Mouse (Mus musculus): ENCODE measurements around the gene Dusp2.
A peak's percentile ranks its signal among the peaks of the same experiment; 100 is the strongest.
"Not testable (repeated sequence)": the region's sequence is repeated elsewhere in the genome, so short reads cannot be mapped to it uniquely, and the experiment has no call there.

Gene Dusp2

DNA sequence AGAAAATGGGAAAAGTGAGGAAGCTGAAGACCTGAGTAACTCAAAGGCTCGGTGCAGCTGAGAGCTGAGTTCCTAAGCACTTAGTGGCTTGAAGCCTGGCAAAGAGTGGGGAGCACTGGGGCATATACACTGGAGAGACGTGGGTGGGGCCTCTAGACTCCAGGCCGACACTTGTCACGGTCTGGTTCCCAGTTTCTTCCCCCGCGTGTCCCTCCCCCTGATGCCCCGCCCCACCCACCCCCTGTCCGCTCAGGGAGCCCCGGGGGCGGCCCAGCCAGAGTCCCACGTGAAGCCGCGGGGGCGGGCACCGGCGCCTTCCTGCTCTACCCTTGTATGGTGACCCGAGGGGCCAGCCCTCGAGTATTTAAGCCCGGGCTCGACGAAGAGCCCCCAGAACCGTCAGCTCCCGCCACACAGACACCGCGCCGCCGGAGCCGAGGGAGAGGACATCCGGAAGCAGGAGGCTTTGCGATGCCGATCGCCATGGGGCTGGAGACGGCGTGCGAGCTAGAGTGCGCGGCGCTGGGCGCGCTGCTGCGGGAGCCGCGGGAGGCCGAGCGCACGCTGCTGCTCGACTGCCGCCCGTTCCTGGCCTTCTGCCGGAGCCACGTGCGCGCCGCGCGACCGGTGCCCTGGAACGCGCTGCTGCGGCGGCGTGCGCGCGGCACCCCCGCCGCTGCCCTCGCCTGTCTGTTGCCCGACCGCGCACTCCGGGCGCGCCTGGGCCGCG lies at the start of gene Dusp2:
Gene Dusp2, plus strand, starts transcription at position 393 of the 730 bp plus-strand sequence.
- DNase-seq, result peak; percentile 71 to 75

DNA sequence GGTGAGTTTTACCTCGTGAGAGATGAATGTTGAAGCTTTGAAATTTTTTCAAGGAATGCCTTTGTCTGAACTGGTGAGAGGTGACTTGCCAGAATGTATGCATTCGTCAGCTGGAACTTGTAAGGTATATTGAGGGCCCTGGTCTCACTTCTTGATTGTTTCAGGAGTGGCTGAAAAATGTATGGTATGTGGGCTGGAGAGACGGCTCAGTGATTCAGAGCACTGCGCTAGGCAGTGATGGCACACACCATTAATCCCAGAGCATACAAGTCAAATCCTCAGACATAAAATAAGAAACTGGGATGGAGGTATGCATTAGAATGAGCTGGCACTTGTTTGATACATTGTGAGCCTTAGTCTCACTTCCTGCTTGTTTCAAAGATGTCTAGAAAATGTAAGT lies 43.7 kb upstream of the Dusp2 start:
- DNase-seq, result no peak

DNA sequence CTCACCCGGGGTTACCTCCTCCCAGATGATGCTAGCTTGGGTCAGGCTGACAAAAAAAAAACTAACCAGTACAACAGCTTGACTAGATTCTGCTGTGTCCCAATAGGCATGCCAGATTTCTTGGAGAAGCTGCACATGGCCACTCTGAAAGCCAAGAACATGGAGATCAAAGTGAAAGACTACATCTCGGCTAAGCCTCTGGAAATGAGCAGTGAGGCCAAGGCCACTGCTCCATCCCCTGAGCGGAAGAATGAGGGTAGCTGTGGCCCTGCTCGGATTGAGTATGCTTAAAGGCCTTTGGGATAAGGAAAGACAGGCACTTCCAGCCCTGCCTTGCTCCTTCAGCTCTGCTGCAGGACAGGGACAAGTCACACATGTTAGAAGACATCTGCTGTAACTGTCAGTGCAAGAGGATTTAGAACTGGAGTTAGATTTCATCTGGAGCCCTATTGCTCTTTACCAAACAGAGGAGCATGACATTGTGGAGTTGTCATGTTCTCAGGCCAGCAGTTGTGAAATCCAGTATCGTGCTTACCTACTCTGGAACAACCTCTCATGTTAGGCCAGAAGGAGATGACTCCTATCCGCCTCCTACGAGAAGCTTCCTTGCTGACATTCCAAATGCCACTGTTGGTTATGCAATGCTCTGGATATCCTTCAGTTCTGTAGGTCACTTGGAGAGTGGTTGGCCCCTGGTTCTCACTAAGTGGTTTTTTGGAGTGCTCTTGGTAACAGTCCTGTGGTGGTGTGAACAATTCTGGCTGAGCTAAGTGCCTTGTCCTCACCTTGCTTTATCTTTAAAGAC lies 38.8 kb upstream of the Dusp2 start:
- DNase-seq, result no peak

- no peak for DNase-seq
These were observed 37.9 kb upstream of the Dusp2 start for GRCm38 (mm10) chr2:127298056-127298455.

DNA sequence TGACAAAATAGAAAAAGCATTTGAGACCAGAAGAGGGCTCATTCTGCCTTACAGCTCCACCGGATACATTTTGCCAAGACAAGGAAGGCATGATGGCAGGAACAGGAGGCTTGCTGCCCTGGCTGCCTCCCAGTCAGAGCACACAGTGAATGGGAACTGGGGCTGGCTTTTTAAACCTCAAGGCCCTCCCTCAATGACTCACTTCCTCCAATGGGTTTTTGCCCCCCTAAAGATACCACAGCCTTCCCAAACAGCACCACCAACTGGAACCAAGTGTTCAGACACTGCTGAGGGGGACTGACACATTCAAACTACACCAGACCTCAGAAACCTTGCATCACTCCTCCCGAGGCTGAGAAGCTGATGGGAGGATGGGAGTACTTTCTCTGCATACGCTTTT lies 35.3 kb upstream of the Dusp2 start:
- DNase-seq, result no peak

- no peak for DNase-seq
These were observed 34.1 kb upstream of the Dusp2 start for GRCm38 (mm10) chr2:127301883-127302282.

DNA sequence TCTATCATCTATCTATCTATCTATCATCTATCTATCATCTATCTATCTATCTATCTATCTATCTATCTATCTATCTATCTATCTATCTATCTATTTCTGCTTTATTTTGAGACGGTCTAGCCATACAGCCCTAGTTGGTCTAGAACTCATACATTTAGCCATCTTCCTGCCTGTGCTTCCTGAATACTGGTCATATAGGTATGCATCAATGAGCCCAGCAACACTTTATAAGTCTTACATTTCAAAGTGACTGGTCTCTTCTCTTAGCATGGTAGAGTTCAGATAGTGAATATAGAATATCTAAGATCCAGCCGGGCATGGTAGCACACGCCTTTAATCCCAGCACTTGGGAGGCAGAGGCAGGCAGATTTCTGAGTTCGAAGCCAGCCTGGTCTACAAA lies 31.8 kb upstream of the Dusp2 start:
- not testable (repeated sequence) for DNase-seq

DNA sequence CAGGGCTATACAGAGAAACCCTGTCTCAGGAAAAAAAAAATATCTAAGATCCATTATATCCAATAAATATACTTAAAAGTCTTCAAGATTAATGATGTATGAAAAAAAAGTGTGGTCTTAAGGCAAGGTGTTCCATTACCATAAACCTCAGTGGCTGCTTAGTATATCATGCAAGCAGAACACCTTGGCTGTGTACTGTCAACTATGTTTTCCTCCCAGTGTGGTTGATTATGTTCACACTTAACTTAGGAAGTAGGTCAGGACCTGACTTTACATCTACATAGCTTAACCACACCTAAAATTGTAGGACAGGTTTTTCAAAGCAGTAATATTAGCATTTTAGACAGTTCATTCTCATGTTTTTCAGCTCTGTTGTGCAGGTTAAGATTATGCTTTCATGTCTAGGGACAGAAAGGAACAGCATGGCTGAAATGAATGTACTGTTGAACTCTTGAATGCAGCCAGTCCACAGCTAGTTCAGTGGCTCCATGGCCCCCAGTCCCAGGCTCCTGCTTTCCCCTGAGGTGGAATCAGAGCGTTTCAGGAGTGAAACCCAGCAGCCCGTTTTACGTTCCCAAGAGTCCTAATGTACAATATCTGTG lies 31.2 kb upstream of the Dusp2 start:
- DNase-seq, result no peak

DNA sequence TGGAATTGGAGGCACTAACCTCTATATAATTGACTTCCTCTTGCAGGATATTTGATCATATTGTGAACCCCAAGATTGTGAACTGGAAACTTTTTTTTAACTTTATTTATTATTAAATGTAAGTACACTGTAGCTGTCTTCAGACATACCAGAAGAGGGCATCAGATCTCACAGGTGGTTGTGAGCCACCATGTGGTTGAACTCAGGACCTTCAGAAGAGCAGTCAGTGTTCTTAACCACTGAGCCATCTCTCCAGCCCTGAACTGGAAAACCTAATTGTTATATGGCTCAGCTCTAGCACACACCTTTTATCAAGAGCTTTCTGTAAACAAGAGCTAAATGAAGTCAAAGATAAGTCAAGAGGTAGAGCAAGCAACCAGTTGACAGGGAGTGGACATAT lies 29.8 kb upstream of the Dusp2 start:
- no peak for DNase-seq

GRCm38 (mm10) chr2:127307179-127307578 lies 28.8 kb upstream of the Dusp2 start:
- no peak for DNase-seq

DNA sequence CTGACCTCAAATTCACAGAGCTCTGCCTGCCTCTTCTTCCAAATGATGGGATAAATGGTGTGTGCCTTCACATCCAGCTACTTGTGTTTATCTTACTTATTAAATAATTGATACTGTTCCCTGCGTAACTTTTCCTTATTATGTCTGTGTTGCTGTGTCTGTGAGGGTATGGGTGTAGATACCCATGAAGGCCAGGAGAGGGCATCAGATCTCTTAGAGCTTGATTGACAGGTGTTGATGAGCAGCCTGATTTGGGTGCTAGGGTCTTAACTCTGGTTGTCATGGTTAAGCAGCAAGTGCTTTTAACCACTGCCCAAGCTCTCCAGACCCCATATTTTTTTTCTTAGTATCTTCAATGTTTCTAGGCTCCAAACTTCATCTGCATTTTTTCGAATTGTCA lies 27.3 kb upstream of the Dusp2 start:
- no peak for DNase-seq

DNA sequence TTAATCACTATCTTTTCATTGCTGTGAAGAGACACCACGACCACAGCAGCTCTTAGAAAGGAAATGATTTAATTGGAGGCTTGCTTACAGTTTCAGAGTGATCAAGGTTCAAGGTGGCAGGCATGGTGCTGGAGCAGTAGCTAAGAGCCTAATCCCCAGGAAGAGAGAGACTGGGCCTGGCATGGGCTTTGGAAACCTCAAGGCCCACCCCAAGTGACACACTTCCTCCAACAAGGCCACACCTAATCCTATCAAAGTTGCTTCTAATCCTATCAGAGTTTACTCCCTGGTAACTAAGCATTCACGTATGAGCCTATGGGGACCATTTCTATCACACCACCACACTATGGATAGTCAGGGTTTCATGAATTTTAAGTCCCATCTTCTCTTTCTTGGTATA lies 25.7 kb upstream of the Dusp2 start:
- no peak for DNase-seq

GRCm38 (mm10) chr2:127310685-127311084 lies 25.3 kb upstream of the Dusp2 start:
- DNase-seq, result no peak

DNA sequence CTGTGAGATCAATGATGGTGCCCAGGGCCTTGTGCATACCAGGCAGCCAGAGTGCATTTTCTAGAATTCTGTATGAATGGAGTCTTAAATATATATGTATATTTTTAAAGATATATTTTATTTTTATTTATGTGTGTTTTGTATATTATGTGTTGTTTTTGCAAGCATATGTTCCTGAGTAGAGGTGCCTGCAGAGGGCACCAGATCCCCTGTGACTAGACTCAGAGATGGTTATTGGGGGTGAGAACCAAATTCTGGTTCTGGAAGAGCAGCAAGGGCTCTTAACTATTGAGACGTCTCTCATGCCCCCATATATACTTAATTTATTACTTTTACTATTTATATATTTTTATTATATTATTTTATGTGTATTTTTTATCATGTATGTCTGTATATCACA lies 24.8 kb upstream of the Dusp2 start:
- no peak for DNase-seq

GRCm38 (mm10) chr2:127312801-127313200 lies 23.2 kb upstream of the Dusp2 start:
- no peak for DNase-seq

DNA sequence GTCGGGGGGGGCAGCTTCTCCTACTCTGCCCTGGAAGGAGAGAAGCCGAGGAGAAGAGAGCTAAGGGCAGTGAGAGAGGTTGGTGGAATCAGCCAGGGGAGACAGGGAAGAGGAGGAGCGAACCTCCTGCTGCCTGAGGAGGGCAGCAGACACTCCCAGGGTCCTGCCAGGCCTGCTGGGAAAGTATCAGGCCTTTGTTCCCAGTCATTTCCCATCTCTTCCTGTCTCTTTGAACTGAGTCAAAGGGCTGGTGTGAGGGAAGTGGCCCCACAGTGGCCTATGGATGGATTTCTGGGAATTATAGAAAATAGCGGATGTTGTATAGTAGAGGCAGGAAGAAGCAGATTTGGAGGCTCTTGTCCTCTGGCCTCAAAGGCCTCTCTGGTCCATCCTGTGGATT lies 22.1 kb upstream of the Dusp2 start:
- DNase-seq, result no peak

DNA sequence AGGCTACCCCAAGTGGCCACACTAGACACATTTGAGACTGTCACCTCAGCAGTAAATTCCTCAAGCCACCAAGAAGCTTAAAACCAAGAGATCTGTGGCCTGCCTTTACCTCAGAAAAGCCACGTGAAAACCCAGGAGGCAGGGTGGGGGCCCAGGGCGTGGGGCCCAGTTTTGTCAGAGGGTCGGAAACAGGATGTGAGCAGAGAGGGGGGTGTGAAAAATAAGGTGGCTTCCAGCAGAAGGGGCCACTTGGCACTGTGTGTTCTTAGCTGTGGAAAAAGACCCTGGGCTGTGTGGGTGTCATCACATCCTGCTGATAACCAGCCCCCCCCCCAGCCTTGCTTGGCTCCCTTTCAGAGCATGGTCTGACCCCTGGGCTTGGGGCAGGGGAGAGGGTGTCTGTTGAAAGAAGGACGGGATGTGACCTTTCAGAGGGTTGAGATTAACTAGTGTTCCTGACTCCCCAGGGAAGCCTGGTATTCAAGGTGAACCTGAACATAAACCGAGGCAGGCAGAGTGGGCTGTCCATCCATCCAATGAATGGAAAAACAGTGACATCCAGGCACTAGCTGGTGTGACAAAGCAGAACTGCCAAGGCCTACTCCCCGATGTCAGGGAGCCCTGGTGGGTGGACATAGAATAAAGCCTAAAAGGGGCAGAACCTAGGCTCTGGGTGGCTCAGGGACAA lies 21.3 kb upstream of the Dusp2 start:
- DNase-seq, result no peak

DNA sequence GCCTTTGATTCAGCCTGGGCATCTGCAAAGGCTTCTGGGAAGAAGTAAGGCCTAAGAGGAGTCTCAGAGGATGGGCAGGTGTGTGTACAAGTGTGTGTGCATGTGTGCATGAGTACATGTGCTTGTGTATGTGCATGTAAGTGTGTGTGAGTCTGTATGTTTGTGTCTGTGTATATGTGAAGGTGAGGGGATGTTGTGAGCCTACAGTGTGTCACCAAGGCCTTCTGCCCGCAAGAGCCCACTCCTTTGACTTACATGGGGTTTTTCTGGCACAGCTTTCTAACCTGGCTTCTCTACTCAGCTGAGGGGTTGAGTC lies 20.8 kb upstream of the Dusp2 start:
- DNase-seq, result no peak

DNA sequence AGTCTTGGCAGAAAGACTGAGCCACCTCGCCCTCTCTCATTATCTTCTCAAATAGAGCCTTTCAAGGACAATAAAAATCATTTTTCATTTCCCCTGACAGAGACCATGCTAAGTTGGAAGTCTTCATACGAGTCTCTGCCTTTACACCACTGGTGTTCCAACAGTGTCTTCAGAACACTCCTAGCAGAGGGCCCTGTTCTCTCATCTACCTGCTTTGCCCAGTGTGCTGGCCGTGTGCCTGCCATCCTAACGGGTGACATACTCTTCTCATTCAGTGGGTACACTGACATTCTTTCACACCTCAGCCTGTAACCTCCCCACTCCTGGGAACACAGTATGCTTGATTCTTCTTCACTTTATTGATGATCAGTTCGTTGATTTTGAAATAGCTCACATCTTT lies 19.5 kb upstream of the Dusp2 start:
- no peak for DNase-seq

DNA sequence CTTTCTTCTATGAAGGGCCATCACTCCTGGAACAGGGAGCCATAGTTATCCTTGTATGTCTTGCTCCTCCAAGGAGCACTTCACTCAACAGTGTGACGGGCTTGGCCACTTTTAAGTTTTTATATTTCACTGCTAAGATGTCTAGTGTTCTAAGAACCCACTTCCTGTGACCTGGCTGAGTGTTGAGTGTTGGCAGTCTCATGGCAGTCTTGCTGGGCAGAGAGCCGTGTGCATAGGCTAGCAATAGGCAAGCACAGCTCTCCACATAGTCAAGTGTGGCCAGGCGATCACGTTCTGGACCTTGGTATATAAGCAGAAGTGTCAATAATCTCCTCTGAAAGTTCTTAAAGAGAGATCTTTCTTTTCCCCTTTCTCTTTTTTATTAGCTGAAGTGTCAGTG lies 17.8 kb upstream of the Dusp2 start:
- DNase-seq, result no peak

- DNase-seq, result no peak
These were observed 16.9 kb upstream of the Dusp2 start for GRCm38 (mm10) chr2:127319071-127319470.

DNA sequence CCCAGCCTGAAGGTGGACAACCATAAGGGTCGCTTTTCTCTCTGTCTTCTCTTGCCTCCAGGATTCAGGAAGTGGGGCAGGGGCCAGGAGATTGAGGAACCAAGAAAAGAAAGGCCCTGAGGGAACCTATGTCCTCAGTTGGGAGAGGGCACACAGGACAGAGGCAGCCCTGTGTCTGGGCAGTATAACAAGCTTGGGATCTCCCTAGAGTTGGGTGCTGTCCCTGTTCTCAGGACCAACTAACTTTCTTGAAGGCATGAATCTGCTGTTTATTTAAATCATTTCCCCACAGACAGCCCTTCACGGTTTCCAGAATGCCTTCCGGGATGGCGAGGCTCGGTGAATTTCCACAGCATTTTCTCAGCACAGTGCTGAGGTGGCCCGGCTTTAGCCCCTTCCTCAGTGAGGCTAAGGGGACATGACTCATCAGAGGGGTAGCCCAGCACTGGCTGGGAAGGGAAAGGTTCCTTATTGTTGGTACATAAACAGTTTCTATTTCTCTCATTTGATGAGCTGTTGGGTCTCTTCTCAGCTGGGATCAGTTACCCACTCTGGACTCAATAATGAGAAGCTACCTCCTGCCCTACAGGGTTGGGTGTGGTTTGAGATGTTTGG lies 13.2 kb upstream of the Dusp2 start:
- DNase-seq, result no peak

DNA sequence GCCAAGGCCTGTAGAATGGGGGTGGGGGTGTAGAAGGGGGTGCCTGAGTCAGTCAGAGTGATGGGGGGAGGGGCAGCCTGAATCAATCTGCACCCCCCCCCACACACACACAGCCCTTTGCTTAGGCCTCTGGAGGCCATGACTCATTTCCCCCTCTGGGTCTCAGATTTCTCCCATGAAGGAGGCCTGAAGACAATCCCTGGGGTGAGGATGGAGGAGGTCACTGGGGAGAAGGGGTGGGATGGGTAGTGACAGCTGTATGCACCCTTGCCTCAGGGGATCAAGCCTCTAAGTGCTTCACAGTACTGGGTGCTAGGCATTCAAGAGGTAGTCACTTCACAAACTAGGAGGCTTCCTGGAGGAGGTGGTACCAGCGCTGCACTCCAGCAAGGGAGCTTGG lies 12.3 kb upstream of the Dusp2 start:
- DNase-seq, result no peak

Data from kidney, adult 8-10 months (tissue).